Mouse (Mus musculus): ENCODE data around the gene Prop1.

DNA sequence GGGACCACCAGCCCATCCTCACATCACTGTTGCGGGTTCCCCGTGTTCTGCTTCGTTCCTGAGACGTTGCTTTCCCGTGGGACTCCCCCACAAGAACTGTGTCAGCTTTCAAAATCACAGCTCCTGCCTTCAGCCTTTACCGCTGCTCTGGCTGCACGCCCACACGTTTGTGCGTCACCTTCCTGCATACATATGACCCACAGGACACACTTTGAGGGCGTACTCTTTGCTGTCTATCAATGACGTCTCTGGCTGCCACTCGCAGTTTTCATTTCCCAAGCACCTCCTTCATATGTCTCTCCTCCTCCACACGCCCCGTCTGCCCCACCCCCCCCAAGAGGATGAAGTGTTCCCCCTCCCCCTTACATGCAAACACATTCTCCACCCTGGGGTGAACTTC lies 1.3 kb downstream of the Prop1 start:
- no peak for TF ChIP-seq MEF2A (IDR thresholded peaks at IDR 0.05; ENCODE audit: borderline replicate concordance, low read depth, low read length)
- TF ChIP-seq RAD21 (IDR thresholded peaks at IDR 0.05; ENCODE audit: low read depth, low read length): no peak
- no peak for TF ChIP-seq EP300 (IDR thresholded peaks at IDR 0.05; ENCODE audit: low read length)
- no peak for TF ChIP-seq CTCF (conservative IDR thresholded peaks at IDR 0.05 in 1 of 2, IDR thresholded peaks at IDR 0.05 in 1 of 2; ENCODE audit: low read depth in 2 of 2, low read length in 2 of 2)
- TF ChIP-seq USF2 (conservative IDR thresholded peaks at IDR 0.05; ENCODE audit: low read depth, low read length): no peak
- no peak for TF ChIP-seq ETS1 (conservative IDR thresholded peaks at IDR 0.05; ENCODE audit: low read depth, low read length)
- TF ChIP-seq POLR2A (IDR thresholded peaks at IDR 0.05; ENCODE audit: low read depth, low read length): no peak
- TF ChIP-seq CHD1 (IDR thresholded peaks at IDR 0.05; ENCODE audit: low read depth, low read length): no peak
- no peak for TF ChIP-seq NRF1 (IDR thresholded peaks at IDR 0.05; ENCODE audit: low read depth, low read length)
- TF ChIP-seq MAX (IDR thresholded peaks at IDR 0.05; ENCODE audit: low read length): no peak
- no peak for TF ChIP-seq USF1 (IDR thresholded peaks at IDR 0.05; ENCODE audit: low read depth, low read length)

All from CH12.LX (cell line).